Mouse (Mus musculus) cortical plate, adult 2 months (tissue): ENCODE data around the gene Tnpo3. TPM values are rescaled to one million over a fixed set of nuclear protein-coding genes. Genes with fewer than 3 reads are reported as not detected.

Source experiments
- H3K27ac ChIP-seq: fragments of 200-500 bp; 2 replicates; pipeline ENCODE4 v1.5.1; 2012; ENCODE audit warnings: low read length, control low read depth, inconsistent platforms; ENCODE audit not compliant: insufficient read depth
- H3K4me1 ChIP-seq: fragments of 200-500 bp; 2 replicates; pipeline ENCODE4 v1.6.1; 2011; ENCODE audit warnings: low read length; ENCODE audit not compliant: control insufficient read depth, insufficient read depth
- H3K4me3 ChIP-seq: fragments of 200-500 bp; 2 replicates; pipeline ENCODE4 v1.5.1; 2011; ENCODE audit warnings: mild to moderate bottlenecking, low read length, control low read depth; ENCODE audit not compliant: insufficient read depth
- CTCF ChIP-seq: fragments of 200-500 bp; IDR thresholded peaks from 2 replicates; pipeline ENCODE4 v1.5.1; 2011; ENCODE audit warnings: mild to moderate bottlenecking, control low read depth, low read length; ENCODE audit not compliant: insufficient read depth; ENCODE audit errors: extremely low read depth
- POLR2A ChIP-seq: fragments of 200-500 bp; IDR thresholded peaks from 2 replicates; pipeline ENCODE4 v1.6.1; 2011; ENCODE audit warnings: mild to moderate bottlenecking, low read length, control low read depth; ENCODE audit not compliant: insufficient read depth; ENCODE audit errors: extremely low read depth
- polyA plus RNA-seq: library from polyadenylated mRNA; depleted of rRNA; stranded (reverse); fragments of >200 nt; gene quantifications from 2 replicates; pipeline ENCODE4 v1.2.3, GENCODE M21; 2012

The Tnpo3 gene
- polyA plus RNA-seq, 1 experiment: 52.4 TPM

DNA sequence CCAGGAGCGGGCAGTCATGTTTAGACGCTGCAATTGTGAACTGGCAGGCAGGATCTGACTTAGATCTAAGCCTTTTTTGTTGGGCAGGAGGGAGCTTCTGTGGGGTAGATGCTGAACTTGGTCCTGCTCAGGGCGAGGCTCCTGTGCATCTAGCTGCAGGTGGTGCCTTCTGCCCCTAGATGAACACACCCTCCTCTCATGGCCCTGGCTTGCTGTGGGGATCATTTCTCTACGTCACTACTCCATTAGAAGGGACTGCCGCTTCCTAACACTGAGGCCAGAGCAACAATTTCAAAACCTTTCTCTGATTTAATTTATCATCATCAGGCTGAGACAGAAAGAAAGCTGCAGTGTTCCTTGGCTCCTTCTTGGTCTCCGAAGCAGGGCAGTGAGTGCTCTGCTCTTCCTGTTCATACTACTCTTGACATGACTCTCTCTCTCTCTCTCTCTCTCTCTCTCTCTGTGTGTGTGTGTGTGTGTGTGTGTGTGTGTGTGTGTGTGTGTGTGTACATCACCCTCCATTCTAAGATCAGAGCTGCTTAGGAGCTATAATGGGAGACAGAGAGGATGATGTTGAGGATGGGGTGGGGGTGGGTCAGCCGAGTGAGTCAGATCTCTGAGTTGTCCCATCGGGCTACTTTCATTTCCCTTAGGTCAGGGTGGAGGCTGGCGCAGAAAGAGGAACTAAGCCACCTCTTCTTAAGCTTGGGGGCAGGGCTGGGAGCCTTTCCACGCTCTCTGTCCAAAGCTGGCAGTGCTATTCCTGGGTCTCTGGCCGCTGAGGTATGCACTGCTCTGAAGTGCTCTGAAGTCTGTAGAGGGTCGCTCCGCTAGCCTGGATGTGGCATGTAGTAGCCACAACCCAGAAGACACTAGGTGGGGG, 80.9 kb downstream of the Tnpo3 start:
- no peak overlapping the region for H3K4me3 ChIP-seq
- H3K27ac ChIP-seq: no peak overlapping the region
- H3K4me1 ChIP-seq: no peaks in the 10 kb centered on the region
- TF ChIP-seq CTCF (no peak), POLR2A (no peak)

- Histone ChIP-seq H3K27ac (no peak overlapping the region), H3K4me1 (no peaks in the 10 kb centered on the region), H3K4me3 (no peak overlapping the region)
- TF ChIP-seq POLR2A (no peak), CTCF (no peak)
These were observed 81.6 kb downstream of the Tnpo3 start for GRCm38 (mm10) chr6:29528165-29528505.

DNA sequence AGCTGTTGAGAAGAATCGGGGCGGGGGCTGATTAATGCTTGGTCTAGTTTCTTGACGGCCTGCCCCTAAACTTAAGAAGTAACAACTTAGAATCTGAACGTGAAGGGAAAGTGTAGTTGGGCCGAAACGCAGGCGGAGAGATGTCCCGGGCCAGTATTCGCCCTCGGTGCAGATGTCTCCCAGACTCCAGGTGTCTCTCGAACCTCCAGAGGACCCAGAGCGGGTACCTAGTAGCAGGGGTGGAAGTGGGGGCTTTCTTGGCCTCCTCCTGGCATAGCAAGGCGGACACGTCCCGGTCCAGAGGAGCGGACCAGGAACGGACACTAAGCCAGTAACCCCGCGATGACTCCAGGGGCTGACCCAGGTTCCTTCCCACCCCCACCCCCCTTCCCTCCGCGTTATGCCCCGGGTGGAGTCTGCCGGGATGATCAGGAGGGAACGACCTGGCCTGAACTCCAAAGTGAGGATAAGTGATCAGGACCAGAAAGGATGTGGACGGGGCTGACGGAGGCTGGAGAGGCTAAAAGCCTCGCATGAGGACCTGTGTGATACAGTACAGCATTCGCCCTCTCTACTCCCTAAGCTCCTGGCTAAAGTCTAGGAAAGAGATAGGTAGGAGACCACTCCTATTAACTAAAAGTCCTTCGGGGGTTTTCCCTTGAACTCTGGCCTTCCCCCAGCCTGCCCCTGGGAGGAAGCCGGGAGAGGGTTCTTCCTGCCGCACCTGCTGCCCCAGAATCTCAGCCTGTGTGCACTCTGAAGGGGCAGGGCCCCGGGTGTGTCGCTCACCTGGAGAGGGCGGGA, 82.1 kb downstream of the Tnpo3 start:
- Histone ChIP-seq H3K4me1 (no peaks in the 10 kb centered on the region), H3K4me3 (peak overlapping the region; percentile 35; the same call in 1 of the 2 replicates), H3K27ac (peak overlapping the region; percentile 71; the same call in 1 of the 2 replicates)
- TF ChIP-seq POLR2A: no peak
- no peak for TF ChIP-seq CTCF

- peak within 1 kb of the TSS; percentile 71 for H3K27ac ChIP-seq
- no peak for TF ChIP-seq CTCF
- TF ChIP-seq POLR2A: no peak
- H3K4me3 ChIP-seq: peak within 1 kb of the TSS; percentile 35
- no peaks in the 10 kb centered on the region for H3K4me1 ChIP-seq
These were observed 83.1 kb downstream of the Tnpo3 start, which contains the start of gene Irf5 for GRCm38 (mm10) chr6:29526281-29527251. Gene Irf5, plus strand, starts transcription at chr6:29526625.

DNA sequence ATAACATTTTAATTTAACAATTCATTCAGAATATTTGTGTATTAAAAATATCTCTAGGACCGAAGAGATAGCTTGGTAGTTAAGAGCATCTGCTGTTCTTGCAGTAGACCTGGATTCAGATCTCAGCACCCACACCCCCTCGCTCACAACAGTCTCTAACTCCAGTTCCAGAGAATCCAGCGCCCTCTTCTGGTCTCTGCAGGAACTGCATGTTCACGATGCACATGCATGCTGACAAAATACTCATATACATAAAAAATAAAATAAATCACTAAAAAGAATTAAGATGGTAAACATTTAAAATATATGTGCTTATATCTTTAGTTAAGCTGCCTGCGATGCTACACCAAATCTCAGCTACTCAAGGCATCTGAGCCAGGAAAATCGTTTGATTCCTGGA, 84.4 kb downstream of the Tnpo3 start:
- Histone ChIP-seq H3K4me1 (no peaks in the 10 kb centered on the region), H3K4me3 (no peak overlapping the region), H3K27ac (no peak overlapping the region)
- TF ChIP-seq POLR2A: no peak
- TF ChIP-seq CTCF: peak; percentile 16; the same call in 1 of the 2 replicates

DNA sequence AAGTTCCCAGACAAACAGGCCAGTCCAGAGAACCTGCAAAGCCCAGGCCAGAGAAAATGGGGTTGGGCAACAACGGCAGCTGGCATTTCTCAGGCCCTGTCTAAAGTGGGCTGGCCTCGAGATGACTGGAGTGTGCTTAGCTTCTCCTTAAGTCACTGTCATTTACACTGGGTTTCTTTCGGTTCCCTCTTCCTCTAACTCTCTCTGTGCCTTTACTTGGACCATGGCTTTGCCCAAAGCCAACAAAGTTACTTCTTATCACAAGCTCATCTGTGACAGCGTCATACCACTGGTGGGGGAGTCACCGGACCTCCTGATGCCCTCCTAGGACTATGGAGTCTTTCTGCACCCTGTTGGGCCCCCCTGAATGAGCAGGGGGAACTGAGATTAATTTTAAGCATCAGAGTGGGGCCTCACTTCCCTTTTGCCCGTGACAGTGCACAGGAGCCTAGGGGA, 85.6 kb downstream of the Tnpo3 start:
- Histone ChIP-seq H3K27ac (peak overlapping the region; percentile 81), H3K4me1 (no peaks in the 10 kb centered on the region), H3K4me3 (no peak overlapping the region)
- TF ChIP-seq POLR2A (no peak), CTCF (no peak)

DNA sequence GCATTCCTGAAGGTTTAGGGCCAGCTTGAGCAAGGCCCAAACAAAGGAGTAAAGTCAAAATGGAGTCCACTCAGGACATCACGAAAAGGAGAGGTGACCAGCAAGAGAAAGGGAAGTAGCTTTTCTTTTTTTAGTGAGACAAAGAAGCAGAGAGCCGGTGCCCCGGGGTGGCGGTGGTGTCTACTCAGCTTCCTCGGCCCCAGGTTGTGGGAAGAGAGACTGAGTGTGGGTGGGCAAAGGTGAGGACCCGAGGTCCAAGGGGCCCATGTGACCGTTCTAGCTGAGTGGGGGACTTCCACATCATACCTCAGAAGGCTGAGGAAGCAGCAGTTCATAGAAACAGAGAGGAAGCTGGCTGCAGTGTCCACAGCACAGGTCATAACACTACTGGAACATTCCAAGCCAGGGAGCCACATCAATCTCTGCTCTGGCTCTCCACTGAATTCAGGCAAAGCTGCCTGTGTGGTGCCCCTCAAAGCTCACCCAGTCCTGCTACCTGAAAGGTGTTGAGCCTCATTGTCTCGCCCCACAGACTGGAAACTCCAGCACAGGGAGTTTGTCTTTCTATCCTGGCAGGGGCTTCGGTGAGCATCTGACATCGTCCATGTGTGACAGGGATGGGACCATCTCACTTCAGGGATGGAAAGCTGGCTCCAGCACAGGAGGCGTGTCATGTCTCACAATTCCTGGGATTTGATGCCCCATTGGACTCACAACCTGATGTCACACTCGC, 86.2 kb downstream of the Tnpo3 start:
- no peaks in the 10 kb centered on the region for H3K4me1 ChIP-seq
- H3K4me3 ChIP-seq: no peak overlapping the region
- peak overlapping the region; percentile 83 for H3K27ac ChIP-seq
- TF ChIP-seq POLR2A (no peak), CTCF (no peak)

DNA sequence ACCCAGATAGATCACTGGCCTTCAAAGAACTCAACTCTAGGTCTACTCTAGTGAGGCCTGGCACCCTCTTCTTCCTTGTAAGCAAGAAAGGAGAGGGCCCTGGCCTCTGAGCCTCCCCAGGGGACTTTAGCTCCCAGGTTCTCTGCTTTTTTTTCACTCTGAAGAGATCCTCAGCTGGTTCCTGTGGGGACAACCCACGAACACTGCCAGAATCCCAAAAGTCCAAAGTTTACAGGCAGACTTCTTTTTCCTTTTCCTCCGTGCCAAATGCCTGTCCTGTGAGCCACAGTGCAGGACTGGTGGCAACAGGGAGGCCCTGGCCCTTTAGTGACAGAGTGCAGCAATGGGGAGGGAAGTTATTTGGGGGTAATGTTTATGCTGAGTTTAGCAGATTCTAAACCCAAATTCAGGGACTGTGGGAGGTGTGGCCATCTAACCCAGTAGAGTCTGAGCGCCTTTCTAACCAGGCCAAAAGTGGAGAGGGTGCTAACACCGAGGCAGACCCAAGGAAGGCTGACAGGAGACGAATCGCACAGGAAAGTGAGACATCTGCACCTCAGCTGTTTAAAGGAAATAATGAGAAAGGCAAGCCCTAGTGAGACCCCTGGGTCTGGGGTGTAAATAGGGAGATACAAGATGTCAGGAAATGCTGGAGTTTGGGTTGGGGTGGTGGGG, 86.9 kb downstream of the Tnpo3 start:
- TF ChIP-seq POLR2A: no peak
- Histone ChIP-seq H3K27ac (peak overlapping the region; percentile 83), H3K4me3 (no peak overlapping the region), H3K4me1 (no peaks in the 10 kb centered on the region)
